Mouse (Mus musculus) limb, embryonic 14.5 days (tissue): ENCODE measurements around the gene Atp6v0d1. TPM values are rescaled to one million over a fixed set of nuclear protein-coding genes. Genes with fewer than 3 reads are reported as not detected.
A peak's percentile ranks its signal among the peaks of the same experiment; 100 is the strongest.

Source experiments
- ATAC-seq: fragments of 200-750 bp; cut with Nextera tagmentation; 2 replicates; pipeline ENCODE4 v1.8.0; 2017; ENCODE audit warnings: low read depth, moderate number of reproducible peaks, moderate TSS enrichment; ENCODE audit not compliant: low FRiP score
- DNase-seq: peaks from one replicate; pipeline ENCODE4 v3.0.0-alpha.2; 2015; ENCODE audit warnings: low spot score
- H3K27ac ChIP-seq: fragments of 300-500 bp; sonication (generic); replicated peaks from 2 replicates; pipeline ENCODE4 v1.5.1; 2014; ENCODE audit warnings: low read depth, mild to moderate bottlenecking, low read length, moderate library complexity, mixed read lengths
- H3K27me3 ChIP-seq: fragments of 300-500 bp; sonication (generic); 2 replicates; pipeline ENCODE4 v1.6.1; 2014; ENCODE audit warnings: low read length, mixed read lengths; ENCODE audit not compliant: control insufficient read depth, insufficient read depth
- H3K36me3 ChIP-seq: fragments of 300-500 bp; sonication (generic); 2 replicates; pipeline ENCODE4 v1.6.1; 2014; ENCODE audit warnings: mild to moderate bottlenecking, low read length, moderate library complexity, mixed read lengths; ENCODE audit not compliant: control insufficient read depth, insufficient read depth
- H3K4me1 ChIP-seq: fragments of 300-500 bp; sonication (generic); 2 replicates; pipeline ENCODE4 v1.6.1; 2014; ENCODE audit warnings: antibody characterized with exemption, low read length, mixed read lengths; ENCODE audit not compliant: control insufficient read depth, insufficient read depth
- H3K4me2 ChIP-seq: fragments of 300-500 bp; sonication (generic); replicated peaks from 2 replicates; pipeline ENCODE4 v1.6.1; 2014; ENCODE audit warnings: low read depth, mild to moderate bottlenecking, low read length, moderate library complexity; ENCODE audit not compliant: severe bottlenecking
- H3K4me3 ChIP-seq: fragments of 300-500 bp; sonication (generic); replicated peaks from 2 replicates; pipeline ENCODE4 v1.5.1; 2014; ENCODE audit warnings: low read length
- H3K9ac ChIP-seq: fragments of 300-500 bp; sonication (generic); 2 replicates; pipeline ENCODE4 v1.6.1; 2014; ENCODE audit warnings: mild to moderate bottlenecking, low read depth, low read length, moderate library complexity; ENCODE audit not compliant: severe bottlenecking
- H3K9me3 ChIP-seq: fragments of 300-500 bp; sonication (generic); 2 replicates; pipeline ENCODE4 v1.6.1; 2016; ENCODE audit warnings: low read length; ENCODE audit not compliant: control insufficient read depth
- POLR2A ChIP-seq: fragments of 200-500 bp; IDR thresholded peaks from 2 replicates; pipeline ENCODE4 v1.8.0; 2012; ENCODE audit warnings: inconsistent platforms, mild to moderate bottlenecking, moderate library complexity, borderline replicate concordance; ENCODE audit not compliant: insufficient read depth, insufficient read length; ENCODE audit errors: extremely low read depth
- WGBS: fragments of 180-500 bp; shearing (Covaris S2); extraction: QIAGEN DNeasy Blood & Tissue Kit; methylation state at CpG from one replicate; pipeline ENCODE4 v1.1.7; 2014; 5-methylcytosine and 5-hydroxymethylcytosine counted together
- polyA plus RNA-seq, 2 experiments: library from polyadenylated mRNA; depleted of rRNA in 1 of 2; stranded (reverse) in 1 of 2; unstranded in 1 of 2; fragments of >200 nt; fragmentation: Nextera tagmentation in 1 of 2; extraction: Ambion mirVana in 1 of 2; gene quantifications; 2 replicates each; pipeline versions ENCODE4 v1.2.1 to v1.2.3; 2012 to 2014

Gene Atp6v0d1
- polyA plus RNA-seq, 2 experiments = 93.2 to 98.9 TPM

- H3K27ac ChIP-seq = no peak overlapping the region
- peaks cover 34% of the 10 kb centered on the region for H3K4me1 ChIP-seq
- DNase-seq = no peak
- no peaks in the 10 kb centered on the region for H3K27me3 ChIP-seq
- TF ChIP-seq POLR2A = no peak
- WGBS = 67% methylated on average over 6 of the region's 6 CpGs
- no peaks in the 10 kb centered on the region for H3K9me3 ChIP-seq
- no peak overlapping the region for H3K4me3 ChIP-seq
- ATAC-seq = no peak
- no peak overlapping the region for H3K9ac ChIP-seq
- no peak overlapping the region for H3K4me2 ChIP-seq
- no peaks in the 10 kb centered on the region for H3K36me3 ChIP-seq
These were observed 51.7 kb downstream of the Atp6v0d1 start for GRCm38 (mm10) chr8:105514194-105514593.

GRCm38 (mm10) chr8:105509997-105510735 lies 55.7 kb downstream of the Atp6v0d1 start:
- Histone ChIP-seq H3K9ac (no peak overlapping the region), H3K36me3 (no peaks in the 10 kb centered on the region), H3K4me3 (no peak overlapping the region), H3K4me1 (peaks cover 28% of the 10 kb centered on the region), H3K9me3 (no peaks in the 10 kb centered on the region), H3K4me2 (no peak overlapping the region), H3K27me3 (no peaks in the 10 kb centered on the region), H3K27ac (peak overlapping the region; percentile 58; the same call in 1 of the 2 replicates)
- no peak for TF ChIP-seq POLR2A
- peak; percentile 39; the same call in 1 of the 2 replicates for ATAC-seq
- peak; percentile 47 for DNase-seq
- 19% methylated on average over 12 of the region's 12 CpGs for WGBS

- peaks cover 28% of the 10 kb centered on the region for H3K4me1 ChIP-seq
- no peaks in the 10 kb centered on the region for H3K27me3 ChIP-seq
- H3K9ac ChIP-seq = 0 out of 2 replicates have a peak overlapping the region, but pooled peaks have one; percentile 12
- 39% methylated on average over 1 of the region's 2 CpGs for WGBS
- no peaks in the 10 kb centered on the region for H3K36me3 ChIP-seq
- ATAC-seq (peak; percentile 56), DNase-seq (peak; percentile 36)
- no peaks in the 10 kb centered on the region for H3K9me3 ChIP-seq
- no peak for TF ChIP-seq POLR2A
- H3K4me3 ChIP-seq = no peak overlapping the region
- peak overlapping the region; percentile 55 for H3K27ac ChIP-seq
- 0 out of 2 replicates have a peak overlapping the region, but pooled peaks have one; percentile 3 for H3K4me2 ChIP-seq
These were observed 57.1 kb downstream of the Atp6v0d1 start for GRCm38 (mm10) chr8:105508758-105509157.

- Histone ChIP-seq H3K9ac (no peak overlapping the region), H3K9me3 (no peaks in the 10 kb centered on the region), H3K4me3 (no peak overlapping the region), H3K4me1 (peaks cover 28% of the 10 kb centered on the region), H3K27me3 (no peaks in the 10 kb centered on the region), H3K27ac (0 out of 2 replicates have a peak overlapping the region, but pooled peaks have one; percentile 13), H3K4me2 (no peak overlapping the region), H3K36me3 (no peaks in the 10 kb centered on the region)
- TF ChIP-seq POLR2A = no peak
- ATAC-seq (no peak), DNase-seq (no peak)
- WGBS = 64% methylated on average over 6 of the region's 6 CpGs
These were observed 58.9 kb downstream of the Atp6v0d1 start for GRCm38 (mm10) chr8:105506977-105507376.

GRCm38 (mm10) chr8:105504617-105505016 lies 61.2 kb downstream of the Atp6v0d1 start:
- ATAC-seq (no peak), DNase-seq (no peak)
- Histone ChIP-seq H3K27me3 (no peaks in the 10 kb centered on the region), H3K9me3 (no peaks in the 10 kb centered on the region), H3K36me3 (no peaks in the 10 kb centered on the region), H3K27ac (no peak overlapping the region), H3K4me1 (peaks cover 16% of the 10 kb centered on the region), H3K4me2 (no peak overlapping the region), H3K9ac (no peak overlapping the region), H3K4me3 (no peak overlapping the region)
- TF ChIP-seq POLR2A = no peak
- WGBS = 87% methylated on average over 3 of the region's 3 CpGs
